Mouse (Mus musculus) megakaryocyte, embryonic 14.5 days (primary cell): ENCODE data around the gene Sephs1.

Source experiments
- FLI1 ChIP-seq: IDR thresholded peaks from 2 replicates; pipeline ENCODE4 v1.6.1; 2012; ENCODE audit warnings: low read length, inconsistent platforms, mixed read lengths
- GATA1 ChIP-seq: IDR thresholded peaks from 3 replicates; pipeline ENCODE4 v1.6.1; 2012; ENCODE audit warnings: mixed read lengths, low read length, inconsistent platforms, borderline replicate concordance

- TF ChIP-seq GATA1 (no peak), FLI1 (no peak)
Measured at GRCm38 (mm10) chr2:4922476-4923164, 41.3 kb downstream of the Sephs1 start.
